Mouse (Mus musculus) ES-E14 (cell line): ENCODE measurements around the gene Lcn6. TPM values are rescaled to one million over a fixed set of nuclear protein-coding genes. Genes with fewer than 3 reads are reported as not detected.
"Not testable (repeated sequence)": the region's sequence is repeated elsewhere in the genome, so short reads cannot be mapped to it uniquely, and the experiment has no call there.

ENCODE experiments used
- DNase-seq: peaks from one replicate; pipeline ENCODE4 v3.0.0-alpha.2; 2013; ENCODE audit warnings: low read depth, low spot score
- H3K27ac ChIP-seq: 2 replicates; pipeline ENCODE4 v1.5.1; 2012; ENCODE audit warnings: low read depth, mild to moderate bottlenecking, low read length, moderate library complexity, mixed read lengths; ENCODE audit not compliant: poor library complexity, insufficient read depth, severe bottlenecking
- H3K36me3 ChIP-seq: 2 replicates; pipeline ENCODE4 v1.6.1; 2012; ENCODE audit warnings: mild to moderate bottlenecking, low read length, moderate library complexity, mixed read lengths; ENCODE audit not compliant: control insufficient read depth, poor library complexity, insufficient read depth, severe bottlenecking
- H3K4me1 ChIP-seq, 2 experiments: fragments of 150-350 bp in 1 of 2; sonication (generic) in 1 of 2; 2 replicates each; pipeline ENCODE4 v1.6.1; 2012; ENCODE audit warnings: low read length in 2 of 2, mild to moderate bottlenecking in 1 of 2, mixed read lengths in 1 of 2; ENCODE audit not compliant: control insufficient read depth in 2 of 2, insufficient read depth in 2 of 2, poor library complexity in 1 of 2
- H3K4me3 ChIP-seq, 2 experiments: fragments of 150-350 bp in 1 of 2; sonication (generic) in 1 of 2; 2 replicates each; pipeline ENCODE4 v1.5.1; 2012; ENCODE audit warnings: low read length in 2 of 2, low read depth in 1 of 2, mild to moderate bottlenecking in 1 of 2, mixed read lengths in 1 of 2; ENCODE audit not compliant: insufficient read depth in 1 of 2, poor library complexity in 1 of 2, severe bottlenecking in 1 of 2
- H3K9ac ChIP-seq: 2 replicates; pipeline ENCODE4 v1.6.1; 2012; ENCODE audit warnings: low read depth, mild to moderate bottlenecking, low read length, mixed read lengths; ENCODE audit not compliant: poor library complexity, insufficient read depth, severe bottlenecking
- H3K9me3 ChIP-seq: fragments of 150-350 bp; sonication (generic); 2 replicates; pipeline ENCODE4 v1.6.1; 2012; ENCODE audit warnings: low read depth, mild to moderate bottlenecking, low read length; ENCODE audit not compliant: control insufficient read depth, insufficient read depth
- CHD2 ChIP-seq: IDR thresholded peaks from 2 replicates; pipeline ENCODE4 v1.6.1; 2014; ENCODE audit warnings: mild to moderate bottlenecking, low read depth, low read length, inconsistent platforms
- HCFC1 ChIP-seq: IDR thresholded peaks from 2 replicates; pipeline ENCODE4 v1.6.1; 2012; ENCODE audit warnings: low read length, inconsistent platforms, borderline replicate concordance; ENCODE audit not compliant: insufficient read depth
- MAFK ChIP-seq: IDR thresholded peaks from 2 replicates; pipeline ENCODE4 v1.6.1; 2014; ENCODE audit warnings: mild to moderate bottlenecking, low read depth, low read length, inconsistent platforms; ENCODE audit not compliant: insufficient read depth
- ZC3H11A ChIP-seq: IDR thresholded peaks from 2 replicates; pipeline ENCODE4 v1.6.1; 2012; ENCODE audit warnings: low read depth, mild to moderate bottlenecking, inconsistent platforms, low read length, borderline replicate concordance
- ZNF384 ChIP-seq: IDR thresholded peaks from 2 replicates; pipeline ENCODE4 v1.6.1; 2012; ENCODE audit warnings: low read depth, low read length, inconsistent platforms
- in situ Hi-C, 2 experiments: fragments of 600-800 bp; cut with MboI; formaldehyde crosslinking; loops; one replicate each; pipeline ENCODE4 v1.15.1; 2025; ENCODE audit warnings: low sequenced_read_pairs in 2 of 2, inconsistent platforms in 1 of 2; ENCODE audit not compliant: unreplicated experiment in 2 of 2
- total RNA-seq: library from RNA; depleted of rRNA; stranded (reverse); fragments of 300-350 nt; gene quantifications from 2 replicates; pipeline ENCODE4 v1.2.3, GENCODE M21; 2012

Gene Lcn6
- total RNA-seq, 1 experiment, result not detected

DNA sequence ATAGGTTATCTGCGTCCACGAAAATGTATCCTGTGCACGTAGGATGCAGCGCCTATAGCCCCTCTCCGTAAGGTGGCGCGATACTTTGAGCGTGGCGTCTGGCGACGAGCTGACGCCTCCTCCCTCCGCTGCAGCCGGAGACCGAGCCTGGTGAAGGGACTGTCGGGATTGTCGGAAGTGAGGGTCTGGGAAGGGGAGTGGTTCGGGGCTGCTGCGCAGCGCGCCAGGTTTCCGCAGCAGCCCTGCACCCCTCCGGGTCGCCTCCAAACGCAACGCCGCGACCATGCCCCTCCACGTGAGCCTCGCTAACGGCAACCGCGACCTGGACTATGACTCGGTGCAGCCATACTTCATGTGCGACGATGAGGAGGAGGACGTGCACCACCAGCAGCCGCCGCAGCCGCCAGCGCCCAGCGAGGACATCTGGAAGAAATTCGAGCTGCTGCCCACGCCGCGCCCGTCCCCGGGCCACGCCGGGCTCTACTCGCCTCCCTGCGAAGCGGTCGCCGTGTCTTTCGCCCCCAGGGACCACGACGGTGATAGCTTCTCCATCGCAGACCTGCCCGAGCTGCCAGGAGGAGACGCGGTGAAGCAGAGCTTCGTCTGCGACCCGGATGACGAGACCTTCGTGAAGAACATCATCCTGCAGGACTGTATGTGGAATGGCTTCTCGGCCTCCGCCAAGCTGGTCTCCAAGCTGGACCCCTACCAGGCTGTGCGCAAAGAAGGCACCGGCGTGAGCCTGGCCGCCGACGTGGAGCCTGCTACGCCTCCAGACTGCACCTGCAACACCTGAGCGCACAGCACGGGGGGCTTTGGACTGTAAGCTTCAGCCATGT lies 30.3 kb downstream of the Lcn6 start, which contains the start of gene Bmyc:
Bmyc (plus strand) TSS at position 97 of the 839 bp plus-strand sequence.
- Histone ChIP-seq H3K36me3 (no peaks in the 10 kb centered on the region), H3K9me3 (no peaks in the 10 kb centered on the region), H3K4me1 (peaks cover 1 to 7% of the 10 kb centered on the region in 2 experiments; a peak in 1 of 4 replicates), H3K9ac (peak within 1 kb of the TSS; percentile 79), H3K4me3 (peak within 1 kb of the TSS; percentile 75 to 79), H3K27ac (no peak within 1 kb of the TSS)
- DNase-seq, result peak; percentile 71
- TF ChIP-seq CHD2 (peak; percentile 70), ZC3H11A (no peak), ZNF384 (no peak), MAFK (no peak), HCFC1 (peak; percentile 52; the same call in 1 of the 2 replicates)
- in situ Hi-C loops, result no loop called here

DNA sequence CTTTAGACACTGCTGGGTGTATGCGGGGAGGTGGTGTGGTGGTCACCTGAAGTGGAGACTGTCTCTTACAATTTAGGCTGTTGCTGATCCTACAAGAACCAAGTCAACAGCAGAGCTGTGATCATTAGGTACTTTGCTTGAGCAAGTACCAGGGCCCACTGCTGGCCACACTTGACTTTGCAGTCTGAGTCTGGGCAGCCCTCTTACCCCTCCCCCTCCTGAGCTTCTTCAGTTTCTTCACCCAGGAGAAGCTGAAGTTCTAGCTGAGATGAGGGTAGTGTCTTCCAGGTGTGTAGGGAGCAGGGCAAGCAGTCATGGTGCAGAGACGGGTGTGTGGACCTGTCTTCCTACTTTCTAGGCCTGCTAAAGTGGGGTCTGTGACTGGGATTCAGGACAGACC lies 31.5 kb downstream of the Lcn6 start:
- no peaks in the 10 kb centered on the region for H3K36me3 ChIP-seq
- H3K9ac ChIP-seq, result no peak overlapping the region
- H3K27ac ChIP-seq, result no peak overlapping the region
- no peak overlapping the region; a peak in 1 of 4 replicates for H3K4me3 ChIP-seq
- no peak for TF ChIP-seq ZC3H11A
- no peak for TF ChIP-seq ZNF384
- no peak for TF ChIP-seq MAFK
- TF ChIP-seq CHD2, result no peak
- TF ChIP-seq HCFC1, result no peak
- DNase-seq, result no peak
- in situ Hi-C loops, result no loop called here
- H3K9me3 ChIP-seq, result no peaks in the 10 kb centered on the region
- peaks cover 1 to 7% of the 10 kb centered on the region in 2 experiments; a peak in 1 of 4 replicates for H3K4me1 ChIP-seq

DNA sequence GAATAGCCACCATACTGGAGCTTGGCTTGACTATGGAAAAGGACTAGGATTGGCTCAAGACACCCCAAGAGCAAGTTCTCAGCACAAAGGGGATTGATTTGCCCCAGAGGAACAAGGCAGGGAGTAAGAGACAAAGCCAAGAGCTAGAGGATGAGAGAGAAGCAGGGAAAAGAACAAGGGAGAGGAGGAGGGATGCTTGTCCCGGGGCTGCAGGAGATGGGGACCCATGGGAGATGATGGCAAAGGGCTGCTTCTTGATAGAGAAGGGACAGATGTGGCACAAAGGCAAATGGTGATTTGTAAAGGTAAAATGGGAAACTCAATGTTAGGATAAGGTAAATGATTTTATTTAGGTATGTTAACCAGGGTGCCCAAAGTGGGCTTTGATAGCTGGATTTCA lies 32.5 kb downstream of the Lcn6 start:
- H3K9ac ChIP-seq, H3K36me3 ChIP-seq, H3K4me1 ChIP-seq, DNase-seq, in situ Hi-C loops, H3K9me3 ChIP-seq, H3K27ac ChIP-seq, H3K4me3 ChIP-seq: not testable (repeated sequence)

DNA sequence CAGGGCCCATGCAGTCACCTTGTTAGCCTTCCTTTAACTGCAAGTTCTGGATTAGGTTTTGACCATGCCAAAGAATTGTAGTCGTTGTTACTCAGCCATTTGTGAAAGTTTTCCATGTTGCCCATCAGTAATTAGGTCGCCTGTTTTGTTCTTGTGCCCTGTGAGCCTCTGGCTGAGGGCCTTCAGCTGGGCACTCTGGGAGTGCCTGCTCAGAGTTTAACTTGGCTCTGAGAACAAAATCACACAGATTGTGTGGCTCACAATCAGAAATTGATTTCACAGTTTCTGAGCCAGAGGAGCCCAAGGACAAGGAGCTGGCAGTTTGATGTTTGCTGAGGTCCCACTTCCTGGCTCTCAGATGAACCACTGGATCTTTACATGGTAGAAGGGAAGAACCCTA lies 33.2 kb downstream of the Lcn6 start:
- in situ Hi-C loops, H3K9ac ChIP-seq: not testable (repeated sequence)

DNA sequence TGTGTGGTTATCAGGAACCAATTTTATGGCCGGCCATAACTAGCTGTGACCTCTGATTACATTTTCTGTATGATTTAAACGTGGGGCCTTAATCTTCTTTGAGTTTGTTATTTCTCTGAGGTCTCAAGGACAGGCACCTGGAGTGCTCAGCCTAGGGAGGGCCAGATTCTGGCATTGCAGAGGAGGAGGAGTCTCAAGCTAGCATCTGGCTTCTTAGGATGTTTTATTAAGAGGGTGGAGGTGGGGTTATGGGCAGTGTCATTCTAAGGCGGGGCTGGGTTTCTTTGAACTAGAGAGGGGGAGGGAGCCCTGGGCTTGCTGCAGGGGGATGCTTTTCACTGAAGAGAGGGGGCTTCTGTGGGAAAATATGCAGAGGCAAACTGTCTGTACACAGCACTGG lies 35.1 kb downstream of the Lcn6 start:
- H3K4me3 ChIP-seq, DNase-seq, H3K36me3 ChIP-seq, H3K9ac ChIP-seq, H3K4me1 ChIP-seq, H3K9me3 ChIP-seq, H3K27ac ChIP-seq, in situ Hi-C loops: not testable (repeated sequence)

More for the DNA sequence above, 33.2 kb downstream of the Lcn6 start:
- not testable (repeated sequence) for DNase-seq, H3K27ac ChIP-seq, H3K4me1 ChIP-seq, H3K4me3 ChIP-seq, H3K36me3 ChIP-seq, H3K9me3 ChIP-seq
